Mouse (Mus musculus) thymus, adult 2 months (tissue): ENCODE measurements around the gene C2cd4a.

ENCODE experiments used
- CTCF ChIP-seq: fragments of 200-500 bp; IDR thresholded peaks from 2 replicates; pipeline ENCODE4 v1.5.1; 2012; ENCODE audit warnings: mild to moderate bottlenecking, control low read depth, low read length, moderate library complexity, borderline replicate concordance; ENCODE audit not compliant: control insufficient read depth, poor library complexity, insufficient read depth; ENCODE audit errors: extremely low read depth
- POLR2A ChIP-seq: fragments of 200-500 bp; IDR thresholded peaks from 2 replicates; pipeline ENCODE4 v1.6.1; 2012; ENCODE audit warnings: mild to moderate bottlenecking, low read length, control low read depth, moderate library complexity; ENCODE audit not compliant: control insufficient read depth, poor library complexity, insufficient read depth; ENCODE audit errors: extremely low read depth

DNA sequence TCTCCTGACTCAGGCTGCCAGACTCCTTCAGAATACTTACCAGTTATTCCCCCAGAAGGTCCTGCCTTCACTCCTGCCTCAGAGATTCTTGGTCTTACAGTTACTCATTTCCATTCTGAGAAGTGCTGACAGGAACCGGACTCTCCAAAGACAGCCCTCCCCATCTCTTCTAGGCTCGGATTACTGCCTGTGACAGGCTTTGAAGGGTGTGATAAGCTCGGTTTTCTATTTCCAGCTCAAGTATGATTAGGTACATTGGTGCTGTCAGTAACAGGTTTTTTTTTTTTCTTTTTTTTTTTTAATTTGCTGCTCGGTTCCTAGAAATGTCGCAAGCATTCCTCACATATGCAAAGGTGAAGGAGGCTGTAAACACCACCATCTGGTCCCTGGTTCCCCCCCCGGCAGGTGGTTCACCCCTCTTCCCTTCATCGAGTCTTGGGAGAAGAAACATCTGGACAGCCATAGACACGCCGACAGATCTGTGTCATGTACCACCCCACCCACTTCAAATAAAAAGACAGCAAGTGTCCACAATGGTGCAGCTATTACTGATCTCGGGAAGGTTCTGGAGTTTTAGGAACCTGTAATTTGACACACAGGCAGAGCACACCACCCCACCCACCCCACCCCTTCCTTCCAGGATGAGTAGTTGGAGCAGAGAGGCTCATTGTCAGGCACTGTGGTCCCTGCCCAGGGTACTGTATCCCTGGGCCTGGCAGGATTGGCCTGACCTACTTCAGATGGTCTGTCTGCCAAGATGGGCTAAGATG is 14.0 kb downstream of the C2cd4a start:
- TF ChIP-seq CTCF, result no peak
- TF ChIP-seq POLR2A, result no peak
